Mouse (Mus musculus) right cerebral cortex, postnatal 10 days (tissue): ENCODE data around the gene Cyp4f39.
"Not testable (repeated sequence)": the region's sequence is repeated elsewhere in the genome, so short reads cannot be mapped to it uniquely, and the experiment has no call there.

Source experiments
- DNase-seq, 2 experiments: peaks; one replicate each; pipeline ENCODE4 v3.0.0; 2021; ENCODE audit warnings: low spot score in 2 of 2

Cyp4f39 gene

GRCm38 (mm10) chr17:32528408-32529337, 76.2 kb downstream of the Cyp4f39 start:
- DNase-seq = peak; percentile 86 to 90

DNA sequence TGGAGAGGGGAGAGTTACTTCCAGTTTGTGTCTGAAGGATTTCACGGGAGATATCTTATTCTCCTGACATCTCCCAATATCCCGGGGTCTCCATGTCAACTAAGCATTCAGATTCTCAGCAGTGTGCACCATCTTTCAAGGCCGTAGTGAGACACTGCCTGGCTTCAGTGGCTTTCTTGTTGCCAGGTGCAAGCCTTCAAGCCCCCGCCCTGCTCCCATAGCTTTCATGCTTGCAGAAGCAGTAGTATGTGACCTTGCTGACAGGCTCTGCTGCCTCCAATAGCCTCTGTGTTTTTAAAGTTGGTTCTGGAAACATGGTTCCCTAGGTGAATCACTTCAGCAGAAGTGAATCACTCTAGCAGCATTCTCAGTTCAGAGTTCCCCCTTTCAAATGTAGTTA, 79.8 kb downstream of the Cyp4f39 start:
- DNase-seq = not testable (repeated sequence)

DNA sequence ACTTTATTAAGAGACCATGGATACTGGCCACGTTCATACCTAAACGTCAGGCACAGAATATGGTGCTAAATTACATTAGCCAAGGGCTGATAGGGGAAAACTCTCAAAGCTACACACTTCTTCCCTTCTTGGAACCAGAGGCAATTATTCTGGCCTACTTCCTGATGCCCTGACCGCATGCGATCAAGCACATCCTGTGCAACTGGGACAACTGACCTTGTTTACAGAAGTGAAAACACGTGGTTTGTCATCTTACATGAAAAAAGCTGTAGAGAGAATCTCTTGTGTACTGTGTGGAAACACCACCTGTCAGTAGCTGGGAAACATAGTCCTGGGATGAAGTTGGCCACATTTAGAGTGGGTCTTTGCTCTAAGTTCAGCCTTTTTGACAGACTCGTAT, 81.5 kb downstream of the Cyp4f39 start:
- DNase-seq = no peak

DNA sequence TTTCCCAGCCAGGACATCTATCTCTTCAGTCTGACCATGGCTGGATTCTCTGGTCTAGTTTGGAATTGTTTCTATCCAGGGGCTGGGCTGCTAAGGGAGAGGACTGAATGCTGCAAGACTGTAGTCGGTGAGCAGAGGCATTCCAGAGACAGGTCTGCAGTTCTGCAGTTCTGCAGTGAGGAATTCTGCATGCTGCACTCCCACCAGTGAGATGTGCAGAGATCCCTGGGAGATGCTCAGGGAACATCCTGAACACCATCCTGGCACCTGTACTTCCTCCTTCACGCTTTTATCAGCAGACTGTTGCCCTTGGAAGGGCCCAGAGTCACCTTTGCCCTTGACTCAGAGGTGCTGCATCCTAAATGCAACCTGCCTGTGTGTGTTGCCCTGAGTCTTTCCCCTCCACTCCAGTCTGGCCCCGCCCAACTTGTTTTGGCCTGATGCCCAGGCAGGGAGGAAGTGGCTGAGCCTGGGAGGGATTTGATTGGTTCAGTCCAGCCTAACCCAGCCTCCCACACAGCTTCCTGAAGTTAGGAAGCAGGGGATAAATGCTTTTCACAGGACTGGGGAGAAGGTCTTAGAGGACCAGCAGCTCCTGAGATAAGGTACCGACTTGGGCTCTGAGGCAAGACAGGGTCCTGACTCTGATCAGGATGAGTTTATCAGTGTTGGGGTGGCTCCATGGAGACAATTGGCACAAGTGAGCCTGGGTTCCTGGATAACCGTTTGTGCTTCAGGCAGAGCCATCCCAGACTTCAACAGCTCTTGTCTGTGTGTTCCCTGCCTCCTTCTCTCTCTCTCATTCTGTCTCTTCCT, 83.7 kb downstream of the Cyp4f39 start, which contains the start of gene Cyp4f16:
TSS of gene Cyp4f16 (plus strand) at position 508 of the 816 bp plus-strand sequence.
- DNase-seq = peak; percentile 84 to 89

DNA sequence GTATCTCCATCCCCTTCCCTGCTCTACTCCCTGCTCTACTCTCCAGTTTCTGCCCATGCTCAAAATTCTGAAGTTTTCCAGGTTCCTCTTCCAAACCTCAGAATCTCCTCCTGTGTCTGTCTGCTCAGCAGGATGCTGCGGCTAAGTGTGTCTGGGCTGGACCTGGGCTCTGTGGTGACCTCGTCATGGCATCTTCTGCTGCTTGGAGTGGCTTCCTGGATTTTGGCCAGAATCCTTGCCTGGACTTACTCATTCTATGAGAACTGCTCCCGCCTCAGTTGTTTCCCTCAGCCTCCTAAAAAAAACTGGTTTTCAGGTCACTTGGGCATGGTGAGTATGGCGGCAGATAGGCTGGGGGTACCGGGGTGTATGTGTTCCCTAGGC, 84.3 kb downstream of the Cyp4f39 start:
- no peak for DNase-seq
